Mouse (Mus musculus) midbrain, embryonic 16.5 days (tissue): ENCODE data around the gene C330007P06Rik. TPM values are rescaled to one million over a fixed set of nuclear protein-coding genes. Genes with fewer than 3 reads are reported as not detected.
"Not testable (repeated sequence)": the region's sequence is repeated elsewhere in the genome, so short reads cannot be mapped to it uniquely, and the experiment has no call there.

Experiments
- ATAC-seq: fragments of 200-750 bp; cut with Nextera tagmentation; 2 replicates; pipeline ENCODE4 v1.8.0; 2017; ENCODE audit warnings: moderate TSS enrichment
- H3K27ac ChIP-seq: fragments of 300-500 bp; sonication (generic); 2 replicates; pipeline ENCODE4 v1.5.1; 2014; ENCODE audit warnings: mild to moderate bottlenecking, low read length, mixed read lengths
- H3K27me3 ChIP-seq: fragments of 300-500 bp; sonication (generic); 2 replicates; pipeline ENCODE4 v1.6.1; 2014; ENCODE audit warnings: low read depth, low read length, mixed read lengths; ENCODE audit not compliant: control insufficient read depth, insufficient read depth
- H3K36me3 ChIP-seq: fragments of 300-500 bp; sonication (generic); 2 replicates; pipeline ENCODE4 v1.6.1; 2014; ENCODE audit warnings: mild to moderate bottlenecking, low read length, moderate library complexity, mixed read lengths; ENCODE audit not compliant: control insufficient read depth, insufficient read depth
- H3K4me1 ChIP-seq: fragments of 300-500 bp; sonication (generic); 2 replicates; pipeline ENCODE4 v1.6.1; 2014; ENCODE audit warnings: mild to moderate bottlenecking, low read length, mixed read lengths; ENCODE audit not compliant: control insufficient read depth, insufficient read depth
- H3K4me2 ChIP-seq: fragments of 300-500 bp; sonication (generic); 2 replicates; pipeline ENCODE4 v1.6.1; 2014; ENCODE audit warnings: mild to moderate bottlenecking, low read length, mixed read lengths
- H3K4me3 ChIP-seq: fragments of 300-500 bp; sonication (generic); 2 replicates; pipeline ENCODE4 v1.5.1; 2014; ENCODE audit warnings: low read depth, mild to moderate bottlenecking, low read length, moderate library complexity, mixed read lengths
- H3K9ac ChIP-seq: fragments of 300-500 bp; sonication (generic); 2 replicates; pipeline ENCODE4 v1.6.1; 2014; ENCODE audit warnings: low read depth, low read length, mixed read lengths
- H3K9me3 ChIP-seq: fragments of 300-500 bp; sonication (generic); replicated peaks from 2 replicates; pipeline ENCODE4 v1.6.1; 2014; ENCODE audit warnings: mild to moderate bottlenecking, low read length, mixed read lengths; ENCODE audit not compliant: control insufficient read depth, poor library complexity, severe bottlenecking
- WGBS: fragments of 180-500 bp; shearing (Covaris S2); extraction: QIAGEN DNeasy Blood & Tissue Kit; methylation state at CpG from one replicate; pipeline ENCODE4 v1.1.7; 2014; 5-methylcytosine and 5-hydroxymethylcytosine counted together
- polyA plus RNA-seq: library from polyadenylated mRNA; unstranded; fragments of >200 nt; fragmentation: Nextera tagmentation; extraction: Ambion mirVana; gene quantifications from 2 replicates; pipeline ENCODE4 v1.2.1, GENCODE M21; 2015

C330007P06Rik gene
- polyA plus RNA-seq, 1 experiment from 2014 or later = 20.9 TPM

- H3K4me1 ChIP-seq = peaks cover 4% of the 10 kb centered on the region; the same call in 1 of the 2 replicates
- H3K9ac ChIP-seq = no peak overlapping the region
- H3K27me3 ChIP-seq = no peaks in the 10 kb centered on the region
- no peaks in the 10 kb centered on the region for H3K36me3 ChIP-seq
- H3K27ac ChIP-seq = no peak overlapping the region
- H3K9me3 ChIP-seq = no peaks in the 10 kb centered on the region
- no peak overlapping the region for H3K4me3 ChIP-seq
- H3K4me2 ChIP-seq = no peak overlapping the region
- 46% methylated on average over 5 of the region's 5 CpGs for whole genome bisulfite sequencing
- ATAC-seq = no peak
These were observed 62.5 kb downstream of the C330007P06Rik start for GRCm38 (mm10) chrX:36811377-36811776.

- Histone ChIP-seq H3K4me1 (peaks cover 4% of the 10 kb centered on the region; the same call in 1 of the 2 replicates), H3K27me3 (no peaks in the 10 kb centered on the region), H3K9ac (no peak overlapping the region), H3K36me3 (no peaks in the 10 kb centered on the region), H3K4me3 (peak overlapping the region; percentile 43; the same call in 1 of the 2 replicates), H3K9me3 (no peaks in the 10 kb centered on the region), H3K4me2 (peak overlapping the region; percentile 60), H3K27ac (peak overlapping the region; percentile 74; the same call in 1 of the 2 replicates)
- peak; percentile 57 for ATAC-seq
- 72% methylated on average over 6 of the region's 6 CpGs for WGBS
These were observed 65.6 kb downstream of the C330007P06Rik start for GRCm38 (mm10) chrX:36808318-36808683.

- H3K9me3 ChIP-seq = no peaks in the 10 kb centered on the region
- WGBS = 16% methylated on average over 45 of the region's 45 CpGs
- peak overlapping the region; percentile 56 for H3K9ac ChIP-seq
- peak overlapping the region; percentile 74 for H3K27ac ChIP-seq
- H3K4me2 ChIP-seq = peak overlapping the region; percentile 60
- H3K4me1 ChIP-seq = peaks cover 4% of the 10 kb centered on the region; the same call in 1 of the 2 replicates
- peak; percentile 91 for ATAC-seq
- peak overlapping the region; percentile 43 for H3K4me3 ChIP-seq
- no peaks in the 10 kb centered on the region for H3K36me3 ChIP-seq
- H3K27me3 ChIP-seq = no peaks in the 10 kb centered on the region
These were observed 66.3 kb downstream of the C330007P06Rik start for GRCm38 (mm10) chrX:36807360-36808317.

- no peak for ATAC-seq
- H3K9ac ChIP-seq = no peak overlapping the region
- WGBS = 51% methylated on average over 5 of the region's 5 CpGs
- H3K27me3 ChIP-seq = no peaks in the 10 kb centered on the region
- H3K9me3 ChIP-seq = no peaks in the 10 kb centered on the region
- no peak overlapping the region for H3K4me3 ChIP-seq
- H3K36me3 ChIP-seq = no peaks in the 10 kb centered on the region
- H3K4me2 ChIP-seq = no peak overlapping the region
- H3K4me1 ChIP-seq = peaks cover 4% of the 10 kb centered on the region; the same call in 1 of the 2 replicates
- H3K27ac ChIP-seq = no peak overlapping the region
These were observed 68.3 kb downstream of the C330007P06Rik start for GRCm38 (mm10) chrX:36805466-36806235.

GRCm38 (mm10) chrX:36804196-36804595 is 69.7 kb downstream of the C330007P06Rik start:
- Histone ChIP-seq H3K4me1 (peaks cover 4% of the 10 kb centered on the region; the same call in 1 of the 2 replicates), H3K4me3 (no peak overlapping the region), H3K9me3 (no peaks in the 10 kb centered on the region), H3K36me3 (no peaks in the 10 kb centered on the region), H3K27me3 (no peaks in the 10 kb centered on the region), H3K9ac (no peak overlapping the region), H3K27ac (no peak overlapping the region), H3K4me2 (no peak overlapping the region)
- ATAC-seq = no peak
- WGBS = 61% methylated on average over 5 of the region's 5 CpGs

GRCm38 (mm10) chrX:36803189-36803588 is 70.7 kb downstream of the C330007P06Rik start:
- Histone ChIP-seq H3K9me3 (no peaks in the 10 kb centered on the region), H3K9ac (no peak overlapping the region), H3K27ac (no peak overlapping the region), H3K27me3 (no peaks in the 10 kb centered on the region), H3K4me3 (no peak overlapping the region), H3K4me1 (peaks cover 4% of the 10 kb centered on the region; the same call in 1 of the 2 replicates), H3K4me2 (no peak overlapping the region), H3K36me3 (no peaks in the 10 kb centered on the region)
- WGBS = 82% methylated on average over 5 of the region's 5 CpGs
- no peak for ATAC-seq

- ATAC-seq = no peak
- H3K4me3 ChIP-seq = no peak overlapping the region
- no peaks in the 10 kb centered on the region for H3K27me3 ChIP-seq
- no peak overlapping the region for H3K27ac ChIP-seq
- no peaks in the 10 kb centered on the region for H3K4me1 ChIP-seq
- H3K4me2 ChIP-seq = no peak overlapping the region
- WGBS = 48% methylated on average over 6 of the region's 6 CpGs
- no peak overlapping the region for H3K9ac ChIP-seq
- H3K9me3 ChIP-seq = no peaks in the 10 kb centered on the region; the same call in 1 of the 2 replicates
- H3K36me3 ChIP-seq = peaks cover 5% of the 10 kb centered on the region; the same call in 1 of the 2 replicates
These were observed 74.6 kb downstream of the C330007P06Rik start for GRCm38 (mm10) chrX:36799131-36799879.

- Histone ChIP-seq H3K4me3 (peak overlapping the region; percentile 62), H3K4me2 (peak overlapping the region; percentile 54), H3K9ac (peak overlapping the region; percentile 74)
- H3K9me3 ChIP-seq, H3K27ac ChIP-seq, H3K4me1 ChIP-seq, ATAC-seq, H3K36me3 ChIP-seq, H3K27me3 ChIP-seq: not testable (repeated sequence)
- 73% methylated on average over 8 of the region's 8 CpGs for WGBS
These were observed 77.2 kb downstream of the C330007P06Rik start for GRCm38 (mm10) chrX:36796734-36797133.
